Mouse (Mus musculus): ENCODE data around the gene Lgals2. TPM values are rescaled to one million over a fixed set of nuclear protein-coding genes. Genes with fewer than 3 reads are reported as not detected.
"Not testable (repeated sequence)": the region's sequence is repeated elsewhere in the genome, so short reads cannot be mapped to it uniquely, and the experiment has no call there.

Gene Lgals2
- polyA plus RNA-seq, 1 experiment from 2014 or later = 210 TPM

GRCm38 (mm10) chr15:78850059-78850824, 5.1 kb downstream of the Lgals2 start:
- no peaks in the 10 kb centered on the region for H3K27me3 ChIP-seq (replicated peaks)
- peaks cover 39% of the 10 kb centered on the region for H3K4me1 ChIP-seq
- no peaks in the 10 kb centered on the region for H3K9me3 ChIP-seq
- no peak overlapping the region for H3K9ac ChIP-seq
- ATAC-seq (ENCODE audit: insufficient read depth, low FRiP score, low read depth) = peak; percentile 74
- H3K36me3 ChIP-seq = no peaks in the 10 kb centered on the region
- H3K4me3 ChIP-seq (replicated peaks) = no peak overlapping the region
- no peak overlapping the region for H3K4me2 ChIP-seq
- WGBS = 56% methylated on average over 14 of the region's 15 CpGs
- peak overlapping the region; percentile 91 for H3K27ac ChIP-seq

- Histone ChIP-seq H3K27me3 (replicated peaks) (no peaks in the 10 kb centered on the region), H3K9ac (no peak overlapping the region), H3K9me3 (no peaks in the 10 kb centered on the region), H3K4me1 (peaks cover 44% of the 10 kb centered on the region), H3K4me2 (no peak overlapping the region), H3K27ac (peak overlapping the region; percentile 91), H3K36me3 (no peaks in the 10 kb centered on the region), H3K4me3 (replicated peaks) (no peak overlapping the region)
- 73% methylated on average over 12 of the region's 12 CpGs for WGBS
- no peak for ATAC-seq (ENCODE audit: insufficient read depth, low FRiP score, low read depth)
Measured at GRCm38 (mm10) chr15:78849485-78849884, 5.8 kb downstream of the Lgals2 start.

DNA sequence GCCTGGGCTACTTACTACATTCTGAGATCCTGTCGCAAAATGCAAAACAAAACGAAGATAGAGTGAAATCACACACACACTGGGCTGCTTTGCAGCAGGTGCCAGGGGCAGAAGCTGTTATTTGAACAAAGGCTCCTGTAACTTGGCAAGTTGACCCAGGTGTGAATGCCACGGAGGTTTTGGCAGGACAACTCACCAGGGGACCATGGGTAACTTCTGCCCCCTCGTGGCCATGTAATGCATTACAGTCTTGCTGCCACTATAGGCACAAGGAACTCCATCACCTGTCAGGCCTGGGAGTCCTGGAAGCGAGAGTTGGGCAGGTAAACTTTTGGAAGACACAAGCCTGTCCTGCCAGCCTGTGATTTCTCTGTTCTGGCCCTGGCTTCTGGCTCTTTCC, 6.9 kb downstream of the Lgals2 start:
- ATAC-seq (ENCODE audit: insufficient read depth, low FRiP score, low read depth) = no peak
- H3K4me2 ChIP-seq = no peak overlapping the region
- no peaks in the 10 kb centered on the region for H3K27me3 ChIP-seq (replicated peaks)
- H3K4me1 ChIP-seq = peaks cover 48% of the 10 kb centered on the region
- H3K27ac ChIP-seq = peak overlapping the region; percentile 91
- H3K9ac ChIP-seq = no peak overlapping the region
- no peak overlapping the region for H3K4me3 ChIP-seq (replicated peaks)
- no peaks in the 10 kb centered on the region for H3K36me3 ChIP-seq
- no peaks in the 10 kb centered on the region for H3K9me3 ChIP-seq
- WGBS = 23% methylated on average over 5 of the region's 5 CpGs

DNA sequence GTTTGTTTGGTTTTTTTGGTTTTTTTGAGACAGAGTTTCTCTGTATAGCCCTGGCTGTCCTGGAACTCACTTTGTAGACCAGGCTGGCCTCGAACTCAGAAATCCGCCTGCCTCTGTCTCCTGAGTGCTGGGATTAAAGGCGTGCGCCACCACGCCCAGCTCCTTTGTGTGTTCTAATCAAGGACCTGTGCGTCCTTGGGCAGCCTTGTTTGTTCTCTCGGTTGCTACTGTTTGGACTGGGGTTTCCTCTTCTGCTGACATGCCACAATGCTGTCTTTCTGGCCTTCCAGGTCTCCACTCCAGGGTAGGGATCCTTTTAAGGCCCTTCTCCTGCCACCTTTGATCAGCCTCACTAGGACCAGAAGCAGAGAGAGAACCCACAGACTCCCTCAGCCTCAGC, 8.5 kb downstream of the Lgals2 start:
- WGBS = 74% methylated on average over 7 of the region's 7 CpGs
- not testable (repeated sequence) for H3K27me3 ChIP-seq (replicated peaks); H3K4me3 ChIP-seq (replicated peaks); H3K4me2 ChIP-seq; ATAC-seq (ENCODE audit: insufficient read depth, low FRiP score, low read depth); H3K9ac ChIP-seq; H3K9me3 ChIP-seq; H3K36me3 ChIP-seq
- peak overlapping the region; percentile 96 for H3K27ac ChIP-seq
- peaks cover 50% of the 10 kb centered on the region for H3K4me1 ChIP-seq

- peak overlapping the region; percentile 59 for H3K4me2 ChIP-seq
- no peaks in the 10 kb centered on the region for H3K36me3 ChIP-seq
- H3K27me3 ChIP-seq (replicated peaks) = no peaks in the 10 kb centered on the region
- 65% methylated on average over 8 of the region's 8 CpGs for WGBS
- H3K27ac ChIP-seq = peak overlapping the region; percentile 96
- H3K9ac ChIP-seq = no peak overlapping the region
- ATAC-seq (ENCODE audit: insufficient read depth, low FRiP score, low read depth) = no peak
- H3K9me3 ChIP-seq = no peaks in the 10 kb centered on the region
- H3K4me1 ChIP-seq = peaks cover 50% of the 10 kb centered on the region
- 0 out of 2 replicates have a peak overlapping the region, but pooled peaks have one; percentile 72 for H3K4me3 ChIP-seq (replicated peaks)
Measured at GRCm38 (mm10) chr15:78846352-78846751, 9.0 kb downstream of the Lgals2 start.

DNA sequence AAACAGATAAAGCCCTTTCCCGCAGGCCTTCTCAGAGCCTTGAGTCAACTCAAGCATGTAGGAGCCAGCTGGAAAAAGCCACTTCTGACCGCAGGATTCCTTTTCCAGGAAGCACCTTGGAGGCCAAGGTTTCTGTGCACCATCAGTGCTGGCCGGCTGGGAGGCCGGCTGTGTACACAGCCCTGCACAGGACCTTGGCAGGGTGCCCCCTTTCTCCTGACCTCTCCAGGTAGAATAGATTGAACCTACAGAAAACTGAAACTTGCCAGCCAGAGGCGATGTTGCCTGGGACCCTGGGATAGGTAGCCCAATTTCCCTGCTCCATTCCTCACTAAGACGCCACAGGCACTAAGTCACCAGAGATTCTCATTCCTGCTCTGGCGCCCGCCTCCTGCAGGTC, 9.5 kb downstream of the Lgals2 start:
- no peaks in the 10 kb centered on the region for H3K36me3 ChIP-seq
- H3K27ac ChIP-seq = peak overlapping the region; percentile 96
- no peaks in the 10 kb centered on the region for H3K27me3 ChIP-seq (replicated peaks)
- ATAC-seq (ENCODE audit: insufficient read depth, low FRiP score, low read depth) = no peak
- peak overlapping the region; percentile 59 for H3K4me2 ChIP-seq
- H3K4me3 ChIP-seq (replicated peaks) = peak overlapping the region; percentile 72; the same call in 1 of the 2 replicates
- WGBS = 52% methylated on average over 8 of the region's 8 CpGs
- H3K9me3 ChIP-seq = no peaks in the 10 kb centered on the region
- H3K4me1 ChIP-seq = peaks cover 51% of the 10 kb centered on the region
- no peak overlapping the region for H3K9ac ChIP-seq

DNA sequence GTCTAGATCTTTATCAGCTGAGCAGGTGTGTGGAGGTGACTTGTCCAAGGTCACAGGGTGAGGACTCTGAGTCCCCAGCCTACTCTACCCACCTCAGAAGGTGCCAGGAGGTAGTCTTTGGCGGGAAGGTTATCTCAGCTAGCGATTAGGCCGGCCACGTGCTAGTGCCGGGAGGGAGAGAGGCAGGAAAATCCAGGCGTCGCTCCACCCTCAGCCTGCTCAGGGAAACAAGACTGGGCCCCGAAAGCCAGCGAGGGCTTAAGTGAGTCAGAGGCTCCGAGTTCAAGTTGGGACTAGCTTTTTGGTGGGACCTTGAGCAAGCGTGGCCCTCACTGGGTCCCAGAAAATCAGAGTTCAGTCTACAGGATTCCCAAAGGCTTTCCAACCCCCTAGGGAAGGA, 10.0 kb downstream of the Lgals2 start:
- peak; percentile 6; the same call in 1 of the 2 replicates for ATAC-seq (ENCODE audit: insufficient read depth, low FRiP score, low read depth)

DNA sequence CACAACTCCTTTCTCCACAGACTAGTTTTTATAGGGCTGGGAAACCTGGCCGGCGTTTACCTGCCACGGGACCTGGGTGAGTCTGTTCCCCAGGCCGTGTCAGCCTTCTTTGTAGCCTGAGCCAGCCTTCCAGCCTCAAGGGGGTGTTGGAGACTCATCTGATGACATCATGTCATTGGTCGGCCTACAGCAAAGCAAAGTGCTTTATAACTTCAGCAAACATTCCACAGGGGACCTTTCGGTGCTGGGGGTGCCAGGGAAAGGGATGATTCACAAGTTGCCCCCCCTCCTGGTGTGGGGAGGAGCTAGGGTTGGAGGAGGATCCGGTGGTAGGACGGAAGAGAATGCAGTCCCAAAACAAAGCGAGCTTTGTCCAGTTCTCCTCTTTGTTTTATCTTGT, 10.5 kb downstream of the Lgals2 start:
- H3K4me1 ChIP-seq = peaks cover 53% of the 10 kb centered on the region
- no peaks in the 10 kb centered on the region for H3K9me3 ChIP-seq
- no peaks in the 10 kb centered on the region for H3K36me3 ChIP-seq
- ATAC-seq (ENCODE audit: insufficient read depth, low FRiP score, low read depth) = peak; percentile 9; the same call in 1 of the 2 replicates
- H3K27me3 ChIP-seq (replicated peaks) = no peaks in the 10 kb centered on the region
- H3K4me3 ChIP-seq (replicated peaks) = peak overlapping the region; percentile 72
- peak overlapping the region; percentile 96 for H3K27ac ChIP-seq
- H3K4me2 ChIP-seq = peak overlapping the region; percentile 59
- no peak overlapping the region for H3K9ac ChIP-seq
- 25% methylated on average over 9 of the region's 9 CpGs for WGBS

More for the DNA sequence above, 10.0 kb downstream of the Lgals2 start:
- Histone ChIP-seq H3K27me3 (replicated peaks) (no peaks in the 10 kb centered on the region), H3K36me3 (no peaks in the 10 kb centered on the region), H3K9ac (no peak overlapping the region), H3K27ac (peak overlapping the region; percentile 96), H3K4me2 (peak overlapping the region; percentile 59), H3K4me3 (replicated peaks) (peak overlapping the region; percentile 72), H3K4me1 (peaks cover 51% of the 10 kb centered on the region), H3K9me3 (no peaks in the 10 kb centered on the region)
- 51% methylated on average over 11 of the region's 11 CpGs for WGBS

DNA sequence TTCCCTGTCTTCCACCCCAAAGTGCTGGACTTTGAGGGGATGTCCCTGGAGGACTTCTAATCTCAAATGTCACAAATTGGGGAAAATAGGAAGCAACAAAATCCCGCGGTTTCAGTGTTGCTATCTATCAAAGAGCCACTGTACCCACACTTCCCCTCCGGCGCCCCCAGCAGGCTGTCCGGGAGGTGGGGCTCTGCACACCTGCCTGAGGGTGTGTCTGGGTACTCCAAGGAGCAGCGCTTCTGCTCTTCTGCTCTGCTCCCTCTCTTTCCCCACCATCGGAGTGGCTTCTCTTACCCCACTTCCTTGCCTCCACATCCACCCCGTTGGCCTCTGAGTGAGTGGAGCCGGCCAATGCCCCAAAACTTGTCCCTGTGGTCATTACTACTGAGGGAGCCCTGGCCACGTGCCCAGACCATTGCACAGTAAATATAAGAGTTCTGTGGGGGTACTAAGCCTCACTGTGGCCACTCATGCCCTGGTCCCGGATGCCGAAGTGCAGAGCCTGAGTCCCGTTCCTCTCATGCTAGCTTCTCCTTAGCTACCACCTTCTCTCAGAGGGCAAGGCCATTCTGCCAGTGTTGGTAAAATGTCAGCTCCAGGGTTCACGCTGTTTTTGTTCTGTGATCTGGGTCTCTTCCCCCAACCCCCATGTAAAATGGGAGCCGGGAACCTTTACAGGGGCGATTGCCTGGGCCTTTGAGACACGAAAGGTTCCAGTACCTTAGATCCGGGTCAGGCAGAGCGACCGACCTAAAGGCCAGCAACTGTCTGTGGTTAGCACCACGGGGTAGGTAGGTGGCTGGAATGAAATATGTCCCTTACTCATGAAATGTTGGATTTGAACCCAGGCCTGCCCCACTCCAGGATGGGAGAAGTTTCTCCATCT, 11.5 kb downstream of the Lgals2 start:
- no peaks in the 10 kb centered on the region for H3K27me3 ChIP-seq (replicated peaks)
- H3K4me2 ChIP-seq = peak overlapping the region; percentile 59
- H3K9me3 ChIP-seq = no peaks in the 10 kb centered on the region
- ATAC-seq (ENCODE audit: insufficient read depth, low FRiP score, low read depth) = no peak
- H3K36me3 ChIP-seq = no peaks in the 10 kb centered on the region
- peak overlapping the region; percentile 81 for H3K9ac ChIP-seq
- H3K4me3 ChIP-seq (replicated peaks) = peak overlapping the region; percentile 72
- peak overlapping the region; percentile 96 for H3K27ac ChIP-seq
- WGBS = 28% methylated on average over 21 of the region's 21 CpGs
- H3K4me1 ChIP-seq = peaks cover 49% of the 10 kb centered on the region

GRCm38 (mm10) chr15:78842371-78843163, 12.8 kb downstream of the Lgals2 start, which contains the start of gene Cdc42ep1:
Gene Cdc42ep1 (plus strand): TSS chr15:78842624.
- peak within 1 kb of the TSS; percentile 96 for H3K27ac ChIP-seq
- no peaks in the 10 kb centered on the region for H3K36me3 ChIP-seq
- peak within 1 kb of the TSS; percentile 72 for H3K4me3 ChIP-seq (replicated peaks)
- H3K9ac ChIP-seq = peak within 1 kb of the TSS; percentile 81
- peaks cover 46% of the 10 kb centered on the region for H3K4me1 ChIP-seq
- no peaks in the 10 kb centered on the region for H3K27me3 ChIP-seq (replicated peaks)
- WGBS = under 1% methylated on average over 84 of the region's 86 CpGs
- H3K4me2 ChIP-seq = peak within 1 kb of the TSS; percentile 59
- no peaks in the 10 kb centered on the region for H3K9me3 ChIP-seq
- ATAC-seq (ENCODE audit: insufficient read depth, low FRiP score, low read depth) = peak; percentile 73

- Histone ChIP-seq H3K4me1 (peaks cover 50% of the 10 kb centered on the region), H3K9ac (no peak overlapping the region), H3K36me3 (no peaks in the 10 kb centered on the region), H3K4me3 (replicated peaks) (no peak overlapping the region), H3K4me2 (no peak overlapping the region), H3K27me3 (replicated peaks) (no peaks in the 10 kb centered on the region), H3K9me3 (no peaks in the 10 kb centered on the region), H3K27ac (peak overlapping the region; percentile 96)
- 67% methylated on average over 6 of the region's 6 CpGs for WGBS
- ATAC-seq (ENCODE audit: insufficient read depth, low FRiP score, low read depth) = no peak
Measured at GRCm38 (mm10) chr15:78841161-78841790, 14.1 kb downstream of the Lgals2 start.
